Mouse (Mus musculus) lung, postnatal 4 days (tissue): ENCODE results near the gene Gm16181.

Experiments used
- DNase-seq, 2 experiments: peaks; one replicate each; pipeline ENCODE4 v3.0.0; 2021

Gm16181 gene

GRCm38 (mm10) chr17:35251162-35251719, 30.6 kb downstream of the Gm16181 start:
- DNase-seq: peak; percentile 71 to 73

GRCm38 (mm10) chr17:35251981-35252380, 31.3 kb downstream of the Gm16181 start:
- DNase-seq: no peak

- DNase-seq: no peak
These were observed 32.1 kb downstream of the Gm16181 start for GRCm38 (mm10) chr17:35252619-35253292.

GRCm38 (mm10) chr17:35253293-35254093, 32.9 kb downstream of the Gm16181 start:
- DNase-seq: no peak

DNA sequence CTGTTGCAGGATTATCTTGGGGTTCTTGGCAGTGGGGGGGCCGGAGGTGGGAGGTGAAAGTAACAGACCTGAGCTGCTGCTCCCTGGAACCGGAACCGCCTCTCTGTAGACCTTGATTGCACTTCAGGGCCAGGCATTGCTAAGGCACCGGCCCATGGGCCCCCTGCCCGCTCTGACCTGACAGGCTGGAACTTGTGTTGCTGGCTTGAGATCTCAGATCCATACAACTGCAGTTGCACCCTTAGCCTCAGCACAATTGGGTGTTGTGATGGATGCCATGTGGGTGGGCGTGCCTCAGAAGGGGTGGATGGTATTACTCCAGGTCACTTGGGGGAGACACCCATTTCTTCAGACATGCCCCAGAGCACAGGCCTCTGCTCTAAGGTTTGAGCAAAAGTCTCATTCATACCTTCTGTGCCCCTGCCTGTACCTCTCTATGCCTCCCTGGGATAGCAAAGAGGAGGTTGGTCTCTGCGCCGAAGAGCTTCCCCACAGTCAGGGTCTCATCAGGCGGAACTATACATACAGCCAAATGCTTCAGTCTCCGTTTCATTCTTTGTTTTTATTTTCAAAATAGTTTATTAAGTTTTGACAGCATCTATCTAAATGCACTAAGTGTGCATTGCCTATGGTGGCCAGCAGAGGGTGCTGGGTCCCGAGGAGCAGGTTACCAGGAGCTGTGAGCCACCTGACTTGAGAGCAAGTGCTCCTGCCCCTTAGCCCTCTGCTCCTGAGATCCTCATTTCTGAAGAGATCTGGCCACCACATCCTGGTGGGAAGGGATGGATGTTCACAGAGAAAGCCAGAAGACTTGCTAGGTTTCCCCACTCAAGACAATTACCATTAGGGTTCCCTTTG, 33.8 kb downstream of the Gm16181 start:
- peak; percentile 61 to 77 for DNase-seq

DNA sequence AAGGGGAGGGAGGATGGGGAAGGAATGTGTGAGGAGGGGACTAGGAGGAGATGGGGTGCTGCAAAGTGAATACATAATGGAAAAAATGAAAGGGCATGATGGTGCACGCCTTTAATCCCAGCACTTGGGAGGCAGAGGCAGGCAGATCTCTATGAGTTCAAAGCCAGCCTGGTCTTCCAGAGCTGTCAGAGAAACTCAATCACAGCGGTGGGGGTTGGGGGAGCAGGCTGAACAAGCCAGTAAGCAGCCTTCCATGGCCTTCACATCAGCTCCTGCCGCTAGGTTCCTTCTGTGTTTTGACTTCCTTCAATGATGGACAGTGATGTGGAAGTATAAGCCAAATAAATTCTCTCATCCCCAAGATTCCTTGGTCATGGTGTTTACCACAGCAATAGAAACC, 34.7 kb downstream of the Gm16181 start:
- DNase-seq: no peak

DNA sequence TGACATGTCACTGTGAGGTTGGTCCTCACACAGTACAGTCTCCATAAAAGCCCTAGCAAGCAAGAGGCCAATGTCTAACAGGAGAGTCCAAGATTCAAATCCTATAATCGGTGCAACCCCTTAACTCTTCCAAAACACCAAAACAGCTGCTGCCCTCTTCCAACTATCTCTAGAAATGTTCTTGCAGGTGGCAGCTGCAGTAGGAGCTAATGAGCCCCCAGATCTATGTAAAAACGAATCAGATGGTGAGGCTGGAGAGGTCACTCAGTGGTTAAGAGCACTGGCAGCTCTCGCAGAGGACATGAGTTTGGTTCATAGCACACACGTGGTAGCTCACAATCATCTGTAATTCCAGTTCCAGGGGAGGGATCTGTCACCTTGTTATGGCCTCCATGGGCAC, 35.1 kb downstream of the Gm16181 start:
- no peak for DNase-seq

GRCm38 (mm10) chr17:35257378-35257777, 36.7 kb downstream of the Gm16181 start:
- no peak for DNase-seq

- peak; percentile 92 to 95 for DNase-seq
These were observed 37.3 kb downstream of the Gm16181 start for GRCm38 (mm10) chr17:35257824-35258491.

DNA sequence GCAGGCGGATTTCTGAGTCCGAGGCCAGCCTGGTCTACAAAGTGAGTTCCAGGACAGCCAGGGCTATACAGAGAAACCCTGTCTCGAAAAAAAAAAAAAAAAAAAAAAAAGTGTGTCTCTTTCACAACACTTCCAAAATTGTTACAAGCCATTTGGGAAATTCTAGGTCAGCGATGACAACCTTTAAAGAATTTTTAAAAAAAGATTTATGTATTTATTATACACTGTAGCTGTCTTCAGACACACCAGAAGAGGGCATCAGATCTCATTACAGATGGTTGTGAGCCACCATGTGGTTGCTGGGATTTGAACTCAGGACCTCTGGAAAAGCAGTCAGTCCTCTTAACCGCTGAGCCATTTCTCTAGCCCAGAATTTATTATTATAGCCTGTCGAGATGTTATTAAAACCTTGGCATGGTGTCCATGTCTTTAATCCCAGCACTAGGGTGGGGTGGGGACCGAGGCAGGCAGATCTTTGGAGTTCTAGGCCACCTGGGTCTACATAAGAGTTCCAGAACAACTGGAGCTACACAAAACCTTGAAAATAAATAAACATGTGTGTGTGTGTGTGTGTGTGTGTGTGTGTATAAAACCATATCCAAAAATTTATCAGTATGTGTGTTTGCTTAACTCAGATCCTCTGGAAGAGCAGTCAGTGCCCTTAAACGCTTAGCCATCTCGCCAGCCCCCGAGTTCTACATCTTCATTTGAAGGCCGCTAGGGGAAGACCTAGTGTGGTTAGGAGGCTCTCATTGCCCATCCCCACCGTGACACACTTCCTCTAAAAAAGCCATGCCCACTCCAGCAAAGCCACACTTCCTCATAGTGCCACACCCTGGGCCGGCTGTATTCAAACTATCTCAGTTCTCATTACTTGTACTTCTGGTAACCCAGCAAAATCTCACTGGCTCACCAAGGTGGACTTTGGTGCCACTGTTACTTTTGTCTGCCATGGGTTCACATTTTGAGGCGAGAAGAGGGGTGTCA, 38.2 kb downstream of the Gm16181 start:
- peak; percentile 81 for DNase-seq

DNA sequence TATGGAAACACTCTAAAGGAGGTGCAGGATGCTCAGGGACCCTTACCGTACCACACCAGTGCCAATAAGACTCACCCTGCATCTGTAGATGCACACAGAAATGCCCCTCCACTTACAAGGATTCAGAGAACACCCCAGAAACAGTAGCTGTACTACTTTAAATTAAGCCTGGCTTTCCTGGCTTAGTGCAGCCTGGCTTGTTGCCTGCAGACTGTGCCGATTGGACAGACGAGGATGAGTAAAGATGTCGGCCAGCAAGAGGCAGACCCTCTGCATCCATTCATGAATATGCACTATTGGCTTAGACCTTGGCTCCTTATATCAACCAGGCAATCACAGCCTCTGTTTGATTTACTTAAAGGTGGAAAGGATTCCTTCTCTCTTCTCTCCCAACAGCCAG, 39.0 kb downstream of the Gm16181 start:
- no peak for DNase-seq

DNA sequence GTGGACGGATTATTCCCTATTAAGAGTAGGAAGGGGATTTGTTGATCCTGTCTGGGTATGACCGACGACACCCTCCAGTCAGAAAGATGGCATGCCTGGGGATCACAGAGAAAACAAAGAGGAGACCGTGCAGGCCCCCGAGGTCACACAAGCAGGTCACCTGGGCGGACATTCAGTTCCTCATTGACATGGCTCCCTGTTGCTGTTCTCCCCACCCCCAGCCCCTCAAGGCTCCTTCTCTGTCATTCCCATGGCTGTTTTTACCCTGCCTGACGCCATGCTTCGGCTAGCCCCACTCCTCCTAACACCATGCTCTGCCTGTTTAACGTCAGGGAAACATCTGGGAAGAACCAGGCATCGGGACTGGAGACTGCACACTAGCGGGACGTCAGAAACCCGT, 41.0 kb downstream of the Gm16181 start:
- no peak for DNase-seq

- peak; percentile 95 to 99 for DNase-seq
These were observed 42.3 kb downstream of the Gm16181 start, which contains the start of gene H2-D1 for GRCm38 (mm10) chr17:35262664-35263522. H2-D1 (plus strand) TSS chr17:35262730.

DNA sequence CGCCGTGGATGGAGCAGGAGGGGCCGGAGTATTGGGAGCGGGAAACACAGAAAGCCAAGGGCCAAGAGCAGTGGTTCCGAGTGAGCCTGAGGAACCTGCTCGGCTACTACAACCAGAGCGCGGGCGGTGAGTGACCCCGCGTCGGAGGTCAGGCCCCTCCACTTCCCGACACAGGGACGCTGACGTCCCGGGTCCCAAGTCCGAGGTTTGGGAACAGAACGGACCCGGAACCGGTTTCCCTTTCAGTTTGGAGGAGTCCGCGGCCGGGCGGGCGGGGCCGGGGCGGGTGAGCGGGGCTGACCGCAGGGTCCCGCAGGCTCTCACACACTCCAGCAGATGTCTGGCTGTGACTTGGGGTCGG, 42.9 kb downstream of the Gm16181 start:
- peak in 1 of 2 experiments; percentile 31 for DNase-seq

DNA sequence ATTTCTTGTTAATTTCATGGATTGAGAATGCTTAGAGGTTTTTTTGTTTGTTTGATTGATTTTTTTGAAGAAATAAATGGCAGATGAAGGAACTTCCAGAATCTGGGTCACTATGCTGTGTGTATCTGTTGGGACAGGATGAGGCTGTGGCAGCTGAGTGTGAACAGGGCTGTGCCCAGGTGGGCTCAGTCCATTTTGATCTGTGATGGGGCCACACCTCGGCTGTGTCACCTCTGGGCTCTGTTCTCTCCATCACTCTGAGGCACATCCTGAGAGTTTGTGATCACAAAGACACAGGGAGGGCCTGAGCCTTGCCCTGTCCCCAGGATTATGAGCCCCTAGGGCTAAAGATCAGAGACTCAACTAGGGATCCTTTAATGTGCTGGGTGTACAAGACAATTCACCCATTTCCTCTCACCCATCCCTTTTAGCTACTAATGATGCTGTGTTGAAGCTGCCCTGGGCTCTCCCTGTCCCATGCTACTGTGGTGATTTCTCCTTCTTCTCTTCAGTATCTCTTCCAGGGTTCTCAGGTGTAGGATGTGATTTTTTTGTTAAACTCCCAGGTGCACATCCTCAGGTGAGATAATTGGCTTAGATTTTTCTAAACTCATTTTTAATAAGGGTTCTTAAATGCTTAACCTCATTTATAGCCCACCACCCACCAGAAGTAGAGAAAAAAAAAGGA, 46.9 kb downstream of the Gm16181 start:
- no peak for DNase-seq

GRCm38 (mm10) chr17:35269653-35270347, 49.2 kb downstream of the Gm16181 start:
- peak; percentile 60 to 67 for DNase-seq

DNA sequence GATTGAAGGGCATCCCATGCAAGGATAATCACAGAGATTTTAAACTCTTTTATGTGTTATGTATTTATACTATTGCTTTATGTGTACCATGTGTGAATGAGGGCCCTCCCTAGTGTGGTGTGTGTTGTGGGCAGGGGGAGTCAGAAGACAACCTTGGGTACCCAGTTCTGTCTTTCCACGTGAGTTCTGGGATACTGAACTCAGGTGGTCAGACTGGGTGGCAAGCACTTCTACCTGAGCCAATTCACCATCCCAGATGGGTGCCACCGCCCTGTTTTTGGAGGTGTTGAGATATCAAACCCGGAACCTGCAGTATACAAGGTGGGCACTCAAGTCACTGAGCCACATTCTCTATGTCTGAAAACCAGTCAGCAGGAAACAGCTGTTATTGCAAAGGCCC, 51.6 kb downstream of the Gm16181 start:
- DNase-seq: peak in 1 of 2 experiments; percentile 11
